Mouse (Mus musculus): ENCODE results near the gene Papola. TPM values are rescaled to one million over a fixed set of nuclear protein-coding genes. Genes with fewer than 3 reads are reported as not detected.
A peak's percentile ranks its signal among the peaks of the same experiment; 100 is the strongest.

The Papola gene
- polyA plus RNA-seq (2016; fragmentation: Nextera tagmentation; extraction: Ambion mirVana): 299 and 319 TPM in 2 replicates

- WGBS: under 1% methylated on average over 74 of the region's 85 CpGs
These were observed at the start of gene Papola for GRCm38 (mm10) chr12:105784196-105784999. Papola (plus strand) TSS chr12:105784694.

DNA sequence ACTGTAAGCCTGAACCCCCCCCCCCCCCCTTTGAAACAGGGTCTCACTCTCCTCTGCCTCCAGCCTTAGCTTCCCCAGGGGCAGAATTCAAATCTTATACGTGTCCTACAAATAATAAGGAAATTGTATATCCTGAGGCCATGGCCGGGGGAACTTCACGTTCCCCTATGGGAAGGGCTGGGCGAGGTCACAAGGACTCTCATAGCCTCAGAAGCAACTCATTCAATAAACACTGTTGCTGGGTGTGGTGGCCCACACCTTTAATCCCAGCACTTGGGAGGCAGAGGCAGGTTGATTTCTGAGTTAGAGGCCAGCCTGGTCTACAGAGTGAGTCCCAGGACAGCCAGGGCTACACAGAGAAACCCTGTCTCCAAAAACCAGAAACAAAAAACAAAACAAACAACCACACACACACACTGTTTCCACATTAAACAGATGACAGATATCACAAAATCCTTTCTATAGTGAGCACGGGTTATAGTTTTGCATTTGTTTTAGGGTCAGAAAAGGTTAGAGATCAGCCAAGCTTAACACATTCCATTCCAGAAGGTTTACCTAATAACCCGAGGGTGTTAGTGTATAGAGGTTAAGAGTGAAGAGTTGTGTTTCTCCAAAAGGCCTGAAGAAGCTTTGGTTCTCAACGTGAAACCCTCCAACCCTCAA, 49.1 kb upstream of the Papola start:
- ATAC-seq (ENCODE audit: low FRiP score, low read depth): no peak
- 79% methylated on average over 7 of the region's 7 CpGs for WGBS
- 0 out of 2 replicates have a peak, but pooled peaks cover 2% of the 10 kb centered on the region for H3K4me1 ChIP-seq
- H3K36me3 ChIP-seq: no peaks in the 10 kb centered on the region
- H3K27ac ChIP-seq (replicated peaks): no peak overlapping the region
- H3K27me3 ChIP-seq: no peaks in the 10 kb centered on the region
- no peak overlapping the region for H3K4me3 ChIP-seq
- no peak overlapping the region for H3K9ac ChIP-seq (replicated peaks)
- H3K9me3 ChIP-seq: no peaks in the 10 kb centered on the region
- H3K4me2 ChIP-seq (replicated peaks): no peak overlapping the region

More at GRCm38 (mm10) chr12:105784196-105784999, at the start of gene Papola:
- peak; percentile 95 for ATAC-seq (ENCODE audit: low FRiP score, low read depth)
- H3K36me3 ChIP-seq: no peaks in the 10 kb centered on the region
- peak within 1 kb of the TSS; percentile 76 for H3K4me2 ChIP-seq (replicated peaks)
- no peaks in the 10 kb centered on the region for H3K9me3 ChIP-seq
- H3K27ac ChIP-seq (replicated peaks): peak within 1 kb of the TSS; percentile 96
- peaks cover 13% of the 10 kb centered on the region for H3K4me1 ChIP-seq
- H3K4me3 ChIP-seq: peak within 1 kb of the TSS; percentile 94
- H3K27me3 ChIP-seq: no peaks in the 10 kb centered on the region
- peak within 1 kb of the TSS; percentile 91 for H3K9ac ChIP-seq (replicated peaks)

DNA sequence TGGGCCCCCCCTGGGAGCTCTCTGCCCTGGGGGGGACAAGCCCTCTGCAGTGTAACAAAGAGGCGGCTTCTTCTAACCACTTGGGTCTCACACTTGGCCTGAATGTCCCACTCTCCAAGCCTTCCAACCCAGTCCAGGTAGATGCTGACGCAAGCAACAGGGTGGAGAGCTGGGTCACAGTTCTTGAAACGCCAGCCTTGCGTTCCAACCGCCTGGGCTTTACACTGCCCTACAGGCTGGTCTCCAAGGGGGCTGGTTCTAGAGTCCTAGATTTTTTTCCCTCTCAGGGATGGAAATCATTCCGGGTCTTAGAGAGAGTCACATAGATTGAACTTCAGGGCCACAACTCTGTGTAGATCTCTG, 48.6 kb upstream of the Papola start:
- no peak overlapping the region for H3K4me2 ChIP-seq (replicated peaks)
- no peaks in the 10 kb centered on the region for H3K9me3 ChIP-seq
- H3K9ac ChIP-seq (replicated peaks): no peak overlapping the region
- no peak for ATAC-seq (ENCODE audit: low FRiP score, low read depth)
- no peaks in the 10 kb centered on the region for H3K27me3 ChIP-seq
- H3K27ac ChIP-seq (replicated peaks): no peak overlapping the region
- no peaks in the 10 kb centered on the region for H3K36me3 ChIP-seq
- H3K4me3 ChIP-seq: no peak overlapping the region
- H3K4me1 ChIP-seq: 0 out of 2 replicates have a peak, but pooled peaks cover 2% of the 10 kb centered on the region
- WGBS: 89% methylated on average over 6 of the region's 6 CpGs

DNA sequence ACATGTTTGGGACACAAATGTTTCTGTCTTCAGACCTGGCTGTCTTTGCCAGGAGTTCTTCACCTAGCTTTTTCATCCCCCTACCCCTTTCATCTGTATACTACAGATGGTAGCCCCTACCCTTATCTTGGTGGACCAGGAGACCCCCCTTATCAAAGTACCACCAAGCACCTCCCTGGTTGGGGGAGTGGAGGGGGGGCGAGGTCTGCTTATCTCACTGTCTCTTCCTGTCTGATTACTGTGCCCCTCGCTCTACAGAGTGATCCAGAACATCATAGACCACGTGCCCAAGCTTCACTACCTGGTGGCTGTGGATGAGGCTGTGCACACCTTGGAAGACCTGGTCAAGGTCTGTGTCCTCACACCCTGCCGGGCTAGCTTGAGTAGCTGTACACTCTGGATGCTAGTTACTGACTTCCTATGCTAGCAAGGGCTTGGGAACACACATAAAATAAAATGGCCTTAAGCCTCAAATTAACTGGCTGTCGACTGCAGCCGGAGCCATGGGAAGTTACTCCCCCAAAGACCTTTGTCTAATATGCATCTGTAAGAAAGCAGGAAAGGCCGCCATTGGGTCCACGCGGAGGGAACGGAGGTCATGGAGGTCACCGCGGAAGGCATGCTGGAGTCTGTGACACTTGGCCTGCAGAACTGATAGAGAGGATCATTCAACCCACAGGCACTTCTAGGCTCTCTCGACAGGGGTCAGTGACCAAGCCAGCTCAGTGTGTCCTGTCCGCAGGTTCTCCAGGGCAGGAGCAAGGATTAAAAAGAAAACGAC, 46.0 kb upstream of the Papola start:
- 81% methylated on average over 15 of the region's 15 CpGs for WGBS
- no peaks in the 10 kb centered on the region for H3K36me3 ChIP-seq
- H3K9ac ChIP-seq (replicated peaks): no peak overlapping the region
- H3K27me3 ChIP-seq: no peaks in the 10 kb centered on the region
- no peak for ATAC-seq (ENCODE audit: low FRiP score, low read depth)
- no peak overlapping the region for H3K4me2 ChIP-seq (replicated peaks)
- H3K4me1 ChIP-seq: 0 out of 2 replicates have a peak, but pooled peaks cover 2% of the 10 kb centered on the region
- no peak overlapping the region for H3K4me3 ChIP-seq
- no peaks in the 10 kb centered on the region for H3K9me3 ChIP-seq
- no peak overlapping the region for H3K27ac ChIP-seq (replicated peaks)

DNA sequence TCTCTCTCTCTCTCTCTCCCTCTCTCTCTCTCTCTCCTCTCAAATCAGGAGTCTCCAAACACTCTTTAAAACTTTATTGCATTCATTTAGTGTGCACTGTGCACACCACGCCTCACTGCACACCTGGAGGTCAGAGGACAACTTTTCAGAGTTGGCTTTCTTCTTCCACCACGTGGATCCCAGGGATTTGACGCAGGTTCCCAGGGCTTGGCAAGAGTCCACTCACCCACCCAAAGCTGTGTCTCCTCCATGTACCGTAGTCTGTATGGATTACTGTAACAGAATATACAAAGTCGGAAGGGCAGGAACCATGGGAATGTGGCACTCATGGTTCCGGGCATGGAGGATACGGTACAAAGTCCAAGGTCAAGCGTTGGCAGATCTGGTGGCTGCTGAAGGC, 44.8 kb upstream of the Papola start:
- H3K27ac ChIP-seq (replicated peaks): no peak overlapping the region
- H3K4me1 ChIP-seq: no peaks in the 10 kb centered on the region
- H3K9ac ChIP-seq (replicated peaks): no peak overlapping the region
- no peaks in the 10 kb centered on the region for H3K36me3 ChIP-seq
- H3K4me3 ChIP-seq: no peak overlapping the region
- H3K9me3 ChIP-seq: no peaks in the 10 kb centered on the region
- no peak for ATAC-seq (ENCODE audit: low FRiP score, low read depth)
- H3K4me2 ChIP-seq (replicated peaks): no peak overlapping the region
- H3K27me3 ChIP-seq: no peaks in the 10 kb centered on the region
- WGBS: 92% methylated on average over 8 of the region's 8 CpGs

DNA sequence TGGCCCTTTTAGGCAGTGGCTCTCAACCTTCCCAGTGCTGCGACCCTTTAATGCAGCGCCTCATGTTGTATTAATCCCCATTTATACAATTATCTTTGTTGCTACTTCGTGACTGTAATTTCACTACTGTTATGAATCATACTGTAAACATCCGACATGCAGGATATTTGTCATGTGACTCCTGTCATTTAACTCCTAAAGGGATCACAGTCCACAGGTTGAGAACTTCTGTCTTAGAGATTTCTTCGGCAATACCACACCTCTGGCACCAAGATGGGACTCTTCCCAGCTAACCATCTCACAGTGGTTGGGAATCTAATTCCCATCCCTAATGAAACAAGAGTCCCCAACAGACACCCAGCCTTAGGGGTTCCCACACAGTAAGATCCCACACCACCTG, 36.4 kb upstream of the Papola start:
- no peaks in the 10 kb centered on the region for H3K27me3 ChIP-seq
- WGBS: 92% methylated on average over 5 of the region's 5 CpGs
- H3K4me1 ChIP-seq: no peaks in the 10 kb centered on the region
- no peaks in the 10 kb centered on the region for H3K9me3 ChIP-seq
- H3K4me3 ChIP-seq: no peak overlapping the region
- H3K4me2 ChIP-seq (replicated peaks): no peak overlapping the region
- H3K9ac ChIP-seq (replicated peaks): no peak overlapping the region
- no peak for ATAC-seq (ENCODE audit: low FRiP score, low read depth)
- H3K36me3 ChIP-seq: no peaks in the 10 kb centered on the region
- no peak overlapping the region for H3K27ac ChIP-seq (replicated peaks)

GRCm38 (mm10) chr12:105753813-105754212, 30.7 kb upstream of the Papola start:
- no peaks in the 10 kb centered on the region for H3K9me3 ChIP-seq

GRCm38 (mm10) chr12:105757816-105758497, 26.5 kb upstream of the Papola start:
- ATAC-seq (ENCODE audit: low FRiP score, low read depth): no peak
- H3K36me3 ChIP-seq: no peaks in the 10 kb centered on the region
- H3K4me2 ChIP-seq (replicated peaks): no peak overlapping the region
- 42% methylated on average over 15 of the region's 15 CpGs for WGBS
- H3K4me3 ChIP-seq: no peak overlapping the region
- H3K9me3 ChIP-seq: no peaks in the 10 kb centered on the region
- 0 out of 2 replicates have a peak, but pooled peaks cover 3% of the 10 kb centered on the region for H3K4me1 ChIP-seq
- H3K9ac ChIP-seq (replicated peaks): no peak overlapping the region
- no peaks in the 10 kb centered on the region for H3K27me3 ChIP-seq
- H3K27ac ChIP-seq (replicated peaks): no peak overlapping the region

More at GRCm38 (mm10) chr12:105753813-105754212, 30.7 kb upstream of the Papola start:
- Histone ChIP-seq H3K4me3 (no peak overlapping the region), H3K9ac (replicated peaks) (no peak overlapping the region), H3K27ac (replicated peaks) (no peak overlapping the region), H3K4me1 (no peaks in the 10 kb centered on the region), H3K27me3 (no peaks in the 10 kb centered on the region), H3K36me3 (no peaks in the 10 kb centered on the region), H3K4me2 (replicated peaks) (no peak overlapping the region)
- WGBS: 95% methylated on average over 10 of the region's 10 CpGs
- no peak for ATAC-seq (ENCODE audit: low FRiP score, low read depth)

DNA sequence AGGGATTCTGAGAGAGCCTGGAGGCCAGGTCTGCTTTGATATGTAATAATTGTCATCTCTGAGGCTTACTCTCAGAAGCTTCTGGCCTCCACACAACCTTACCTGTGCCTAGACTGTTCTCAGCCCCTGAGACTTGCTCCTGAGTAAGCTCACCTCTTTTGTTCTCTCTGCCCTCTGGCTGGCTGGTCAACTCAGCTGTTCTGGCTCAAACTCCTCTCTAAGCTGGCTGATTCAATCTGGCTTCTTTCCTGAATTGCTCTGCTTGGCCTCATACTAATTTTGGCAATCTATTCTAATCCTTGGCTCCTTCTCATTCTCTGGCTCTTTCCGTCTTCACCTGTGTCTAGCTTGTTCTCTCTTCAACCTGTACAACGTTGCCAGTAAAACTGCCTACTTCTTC, 25.6 kb upstream of the Papola start:
- 96% methylated on average over 2 of the region's 2 CpGs for WGBS
- Histone ChIP-seq H3K4me3 (no peak overlapping the region), H3K27ac (replicated peaks) (no peak overlapping the region), H3K9ac (replicated peaks) (no peak overlapping the region), H3K4me1 (0 out of 2 replicates have a peak, but pooled peaks cover 3% of the 10 kb centered on the region), H3K4me2 (replicated peaks) (no peak overlapping the region), H3K36me3 (no peaks in the 10 kb centered on the region), H3K27me3 (no peaks in the 10 kb centered on the region), H3K9me3 (no peaks in the 10 kb centered on the region)
- ATAC-seq (ENCODE audit: low FRiP score, low read depth): no peak

- no peaks in the 10 kb centered on the region for H3K27me3 ChIP-seq
- H3K9me3 ChIP-seq: no peaks in the 10 kb centered on the region
- H3K36me3 ChIP-seq: no peaks in the 10 kb centered on the region
- H3K27ac ChIP-seq (replicated peaks): no peak overlapping the region
- H3K4me3 ChIP-seq: no peak overlapping the region
- 72% methylated on average over 10 of the region's 10 CpGs for WGBS
- no peak for ATAC-seq (ENCODE audit: low FRiP score, low read depth)
- no peak overlapping the region for H3K4me2 ChIP-seq (replicated peaks)
- H3K9ac ChIP-seq (replicated peaks): no peak overlapping the region
- H3K4me1 ChIP-seq: 0 out of 2 replicates have a peak, but pooled peaks cover 3% of the 10 kb centered on the region
These were observed 24.5 kb upstream of the Papola start for GRCm38 (mm10) chr12:105759849-105760478.

DNA sequence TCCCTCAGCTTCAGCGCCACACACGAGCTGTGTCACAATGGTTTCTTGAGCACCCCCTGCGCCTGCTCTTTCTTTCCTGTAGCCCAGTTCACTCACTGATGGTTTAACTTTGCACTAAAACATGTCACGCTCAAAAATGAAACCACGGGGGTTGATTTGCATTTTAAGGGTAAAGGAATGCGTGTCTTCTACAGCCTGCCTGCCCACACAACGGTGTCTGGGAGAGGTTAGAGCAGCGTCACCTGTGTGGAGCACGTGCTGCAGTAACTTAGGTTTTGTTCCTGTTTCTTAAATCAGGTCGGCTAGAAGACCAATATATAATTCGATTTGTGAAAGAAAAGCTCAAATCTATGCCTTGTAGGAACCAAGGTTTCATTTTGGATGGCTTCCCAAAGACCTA, 23.3 kb upstream of the Papola start:
- Histone ChIP-seq H3K36me3 (no peaks in the 10 kb centered on the region), H3K9me3 (no peaks in the 10 kb centered on the region), H3K27ac (replicated peaks) (no peak overlapping the region), H3K4me3 (no peak overlapping the region), H3K27me3 (no peaks in the 10 kb centered on the region), H3K4me2 (replicated peaks) (no peak overlapping the region), H3K9ac (replicated peaks) (no peak overlapping the region), H3K4me1 (0 out of 2 replicates have a peak, but pooled peaks cover 3% of the 10 kb centered on the region)
- no peak for ATAC-seq (ENCODE audit: low FRiP score, low read depth)
- 74% methylated on average over 11 of the region's 11 CpGs for WGBS

Data from midbrain, embryonic 12.5 days (tissue).